Mouse (Mus musculus) megakaryocyte, embryonic 14.5 days (primary cell): Measurements from ENCODE around the gene 4930404H24Rik.

Experiments
- FLI1 ChIP-seq: IDR thresholded peaks from 2 replicates; pipeline ENCODE4 v1.6.1; 2012; ENCODE audit warnings: low read length, inconsistent platforms, mixed read lengths
- GATA1 ChIP-seq: IDR thresholded peaks from 3 replicates; pipeline ENCODE4 v1.6.1; 2012; ENCODE audit warnings: mixed read lengths, low read length, inconsistent platforms, borderline replicate concordance

DNA sequence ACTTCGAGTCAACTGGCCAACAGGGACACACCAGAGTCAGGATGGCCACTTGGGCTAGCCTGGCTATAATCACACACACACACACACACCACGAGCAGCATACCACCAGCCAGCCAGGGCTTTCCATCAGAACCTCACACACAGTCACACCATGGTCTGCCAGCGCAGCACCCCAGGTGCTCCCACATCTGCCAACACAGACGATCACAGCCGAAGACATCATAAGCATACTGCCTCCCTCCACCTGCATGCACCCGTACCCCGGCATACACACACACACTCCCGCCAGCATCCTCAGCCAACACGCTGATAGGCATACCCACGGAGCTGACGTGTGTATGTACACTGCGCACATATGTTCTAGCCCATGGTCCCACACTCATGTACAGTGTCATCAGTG lies 31.1 kb downstream of the 4930404H24Rik start:
- TF ChIP-seq GATA1 = no peak
- no peak for TF ChIP-seq FLI1
